In the genomic region with DNA sequence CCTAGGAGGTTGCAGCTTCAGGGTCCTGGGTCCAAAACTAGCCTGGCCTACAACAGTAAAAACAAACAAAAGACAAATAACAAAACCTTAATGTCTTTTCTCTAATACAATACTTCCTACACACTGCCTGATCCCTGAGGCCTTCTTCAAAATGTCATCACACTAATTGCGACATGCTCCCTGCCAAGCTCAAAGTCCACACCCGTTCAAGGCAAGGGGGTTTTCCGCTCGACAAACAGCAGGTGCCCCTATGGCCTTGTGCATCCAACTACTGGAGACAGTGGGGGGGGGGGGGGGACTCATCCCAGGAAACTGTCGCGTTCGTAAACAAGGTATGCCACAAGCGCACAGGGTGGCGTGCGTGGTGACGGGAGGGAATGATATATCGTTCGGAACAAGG, we compare ENCODE assay signal across 8 mouse cellular contexts. TPM values are rescaled to one million over a fixed set of nuclear protein-coding genes. Genes with fewer than 3 reads are reported as not detected.
A peak's percentile ranks its signal among the peaks of the same experiment; 100 is the strongest.
DNase-seq lines count a peak whose midpoint lies in the region; ATAC-seq and TF ChIP-seq lines count a peak whose summit lies in the region.

No protein-coding gene starts in this region.

- H3K79me2 ChIP-seq in heart, adult 2 months (replicated peaks; ENCODE audit: control insufficient read depth, insufficient read depth, low read length), result peaks cover 25% of the 10 kb centered on the region
- peaks cover 49% of the 10 kb centered on the region for H3K79me2 ChIP-seq in CH12.LX (replicated peaks; ENCODE audit: control insufficient read depth, extremely low read depth, insufficient read depth, poor library complexity, severe bottlenecking)

- TF ChIP-seq RAD21 in CH12.LX (IDR thresholded peaks at IDR 0.05; ENCODE audit: low read depth, low read length), result no peak

- H3K9me3 ChIP-seq in CH12.LX (replicated peaks; ENCODE audit: low read length), result no peaks in the 10 kb centered on the region
- H3K9me3 ChIP-seq in forebrain, embryonic 16.5 days (ENCODE audit: control insufficient read depth, low read length), result no peaks in the 10 kb centered on the region
- no peaks in the 10 kb centered on the region for H3K9me3 ChIP-seq in liver, embryonic 13.5 days (replicated peaks)

- in situ Hi-C loops in CH12.LX (cut with MboI; ENCODE audit: low pct_ligation_motif_present, low pct_unique_long_range_greater_than_20kb, low sequenced_read_pairs), result no loop called here

- no peak for TF ChIP-seq EP300 in heart, adult 2 months (IDR thresholded peaks at IDR 0.05; ENCODE audit: insufficient read depth, low read depth, low read length)
- no peak for TF ChIP-seq EP300 in CH12.LX (IDR thresholded peaks at IDR 0.05; ENCODE audit: low read length)

- peak overlapping the region; percentile 99 for H3K27ac ChIP-seq in heart, adult 2 months
- peak overlapping the region; percentile 46; the same call in 1 of the 2 replicates for H3K27ac ChIP-seq in CH12.LX (ENCODE audit: insufficient read depth, low read depth)
- H3K27ac ChIP-seq in forebrain, embryonic 16.5 days (ENCODE audit: low read length), result no peak overlapping the region
- H3K27ac ChIP-seq in liver, embryonic 13.5 days, result peak overlapping the region; percentile 89

- no peaks in the 10 kb centered on the region for H3K27me3 ChIP-seq in heart, adult 2 months (ENCODE audit: control insufficient read depth, insufficient read depth, low read length)
- no peaks in the 10 kb centered on the region for H3K27me3 ChIP-seq in CH12.LX (replicated peaks)
- no peaks in the 10 kb centered on the region for H3K27me3 ChIP-seq in forebrain, embryonic 16.5 days (replicated peaks; ENCODE audit: control insufficient read depth, insufficient read depth, low read length)
- H3K27me3 ChIP-seq in liver, embryonic 13.5 days, result no peaks in the 10 kb centered on the region

- no peak for ATAC-seq in forebrain, embryonic 16.5 days
- ATAC-seq in liver, embryonic 13.5 days (ENCODE audit: low read depth), result 0 out of 2 replicates have a peak, but pooled peaks have one; percentile 11

- TF ChIP-seq CTCF in heart, adult 2 months (IDR thresholded peaks at IDR 0.05), result no peak
- TF ChIP-seq CTCF in CH12.LX (conservative IDR thresholded peaks at IDR 0.05 in 1 of 2, IDR thresholded peaks at IDR 0.05 in 1 of 2; ENCODE audit: low read depth in 2 of 2, low read length in 2 of 2), result no peak

- H3K4me2 ChIP-seq in CH12.LX (ENCODE audit: insufficient read depth, low read depth, poor library complexity, severe bottlenecking), result peak overlapping the region; percentile 72
- peak overlapping the region; percentile 96 for H3K4me2 ChIP-seq in forebrain, embryonic 16.5 days (ENCODE audit: low read length)
- H3K4me2 ChIP-seq in liver, embryonic 13.5 days, result peak overlapping the region; percentile 80

- peak overlapping the region; percentile 98 for H3K9ac ChIP-seq in heart, adult 2 months (ENCODE audit: low read depth, low read length)
- peak overlapping the region; percentile 91 for H3K9ac ChIP-seq in CH12.LX (ENCODE audit: insufficient read depth, low read depth)
- H3K9ac ChIP-seq in forebrain, embryonic 16.5 days (replicated peaks; ENCODE audit: low read depth, low read length), result peak overlapping the region; percentile 94
- H3K9ac ChIP-seq in liver, embryonic 13.5 days, result peak overlapping the region; percentile 97

- H3K4me1 ChIP-seq in heart, adult 2 months (ENCODE audit: control insufficient read depth, insufficient read depth, low read length), result peaks cover 20% of the 10 kb centered on the region
- H3K4me1 ChIP-seq in CH12.LX (ENCODE audit: control insufficient read depth in 1 of 2, insufficient read depth in 2 of 2), result peaks cover 18 to 46% of the 10 kb centered on the region in 2 experiments
- peaks cover 38% of the 10 kb centered on the region for H3K4me1 ChIP-seq in forebrain, embryonic 16.5 days (replicated peaks; ENCODE audit: control insufficient read depth, insufficient read depth, low read length)
- H3K4me1 ChIP-seq in liver, embryonic 13.5 days (replicated peaks), result peaks cover 60% of the 10 kb centered on the region

- peaks cover 5% of the 10 kb centered on the region; the same call in 1 of the 2 replicates for H3K36me3 ChIP-seq in heart, adult 2 months (ENCODE audit: control insufficient read depth, insufficient read depth, low read length)
- H3K36me3 ChIP-seq in CH12.LX (replicated peaks in 1 of 2; ENCODE audit: control insufficient read depth in 1 of 2, insufficient read depth in 1 of 2, low read length in 1 of 2), result peaks cover 0 to 54% of the 10 kb centered on the region in 2 experiments
- H3K36me3 ChIP-seq in forebrain, embryonic 16.5 days (ENCODE audit: control insufficient read depth, insufficient read depth), result no peaks in the 10 kb centered on the region
- H3K36me3 ChIP-seq in liver, embryonic 13.5 days, result peaks cover 10% of the 10 kb centered on the region

- dilution Hi-C loops in CH12.LX (cut with MboI; ENCODE audit: extremely low pct_ligation_motif_present, extremely low pct_unique_long_range_greater_than_20kb, low sequenced_read_pairs), result no loop called here

- no peak for TF ChIP-seq POLR2A in heart, adult 2 months (IDR thresholded peaks at IDR 0.05; ENCODE audit: insufficient read depth, low read depth, low read length)
- TF ChIP-seq POLR2A in CH12.LX (IDR thresholded peaks at IDR 0.05; ENCODE audit: low read depth, low read length), result no peak

- intact Hi-C loops in heart, adult 2 months (cut with DNase I), result loop anchor here (1.0 kb wide), 1 partner anchor 114 kb away; no protein-coding TSS in a partner anchor

- H3K4me3 ChIP-seq in heart, adult 2 months, result peak overlapping the region; percentile 97
- peak overlapping the region; percentile 71 to 98 (median 93) for H3K4me3 ChIP-seq in CH12.LX (replicated peaks in 1 of 3; ENCODE audit: low read depth in 2 of 3, low read length in 2 of 3, poor library complexity in 1 of 3)
- H3K4me3 ChIP-seq in forebrain, embryonic 16.5 days (replicated peaks; ENCODE audit: low read length), result peak overlapping the region; percentile 98
- H3K4me3 ChIP-seq in liver, embryonic 13.5 days (replicated peaks), result peak overlapping the region; percentile 90

- 1% methylated on average over 13 of the region's 13 CpGs for WGBS in heart, adult 2 months
- WGBS in forebrain, embryonic 16.5 days, result under 1% methylated on average over 13 of the region's 13 CpGs
- 1% methylated on average over 13 of the region's 13 CpGs for WGBS in liver, embryonic 13.5 days (ENCODE audit: insufficient replicate concordance)

- DNase-seq in heart, adult 2 months, result no peak
- no peak for DNase-seq in heart, adult 11 months
- no peak for DNase-seq in CH12.LX (ENCODE audit: extremely low read depth)
- no peak for DNase-seq in liver, embryonic 13.5 days
- DNase-seq in c-Kit-positive CD71-positive TER-119-positive erythroid progenitor cells, embryonic 14.5 days (ENCODE audit: low spot score), result no peak
- no peak for DNase-seq in spleen, adult 12 weeks (ENCODE audit: low spot score)
- no peak for DNase-seq in frontal cortex, postnatal 10 days (ENCODE audit: low spot score in 2 of 2)

TF ChIP-seq in CH12.LX, 34 proteins besides CTCF, POLR2A, EP300 and RAD21 (continues in another document):
- TF ChIP-seq GABPA (IDR thresholded peaks at IDR 0.05; ENCODE audit: insufficient replicate concordance, low read depth, low read length) (no peak), MAFK (IDR thresholded peaks at IDR 0.05; ENCODE audit: insufficient replicate concordance, low read length) (no peak), CHD2 (IDR thresholded peaks at IDR 0.05; ENCODE audit: low read length) (no peak), UBTF (IDR thresholded peaks at IDR 0.05; ENCODE audit: low read depth, low read length) (no peak), KAT2A (IDR thresholded peaks at IDR 0.05; ENCODE audit: insufficient replicate concordance, low read length) (no peak)

RNA-seq across cellular contexts. Expression of a gene that starts 0.7 kb away (rescaled TPM):
- total RNA-seq in heart, adult 2 months (2021), result 10 to 100 TPM; 11.6 to 12.3 TPM
- 19.5 and 19.8 TPM in 2 replicates for polyA plus RNA-seq in heart, adult 2 months (2012; rRNA removed)
- 16.5 and 17.7 TPM in 2 replicates for total RNA-seq in CH12.LX (2012; rRNA removed)
- 6.3 and 7.0 TPM in 2 replicates for total RNA-seq in CH12.LX (2014; rRNA removed)
- 31.6 and 41.9 TPM in 2 replicates for polyA plus RNA-seq in CH12.LX (2012; ENCODE audit: insufficient read length, low read depth)
- 28.1 and 30.3 TPM in 2 replicates for polyA plus RNA-seq in forebrain, embryonic 16.5 days (2015; fragmentation: Nextera tagmentation; extraction: Ambion mirVana)
- polyA plus RNA-seq in liver, embryonic 13.5 days (2015; fragmentation: Nextera tagmentation; extraction: Ambion mirVana), result 13.4 and 13.8 TPM in 2 replicates

RNA-seq across cellular contexts. Expression of a gene that starts 16.5 kb away (rescaled TPM):
- total RNA-seq in heart, adult 2 months (2021), result 1 to 10 TPM; 4.0 to 4.4 TPM
- 3.6 and 5.5 TPM in 2 replicates for polyA plus RNA-seq in heart, adult 2 months (2012; rRNA removed)
- 84.8 and 94.0 TPM in 2 replicates for total RNA-seq in CH12.LX (2012; rRNA removed)
- 14.1 and 14.5 TPM in 2 replicates for total RNA-seq in CH12.LX (2014; rRNA removed)
- polyA plus RNA-seq in CH12.LX (2012; ENCODE audit: insufficient read length, low read depth), result 30.9 and 38.2 TPM in 2 replicates
- polyA plus RNA-seq in forebrain, embryonic 16.5 days (2015; fragmentation: Nextera tagmentation; extraction: Ambion mirVana), result 9.2 and 10.1 TPM in 2 replicates
- polyA plus RNA-seq in liver, embryonic 13.5 days (2015; fragmentation: Nextera tagmentation; extraction: Ambion mirVana), result 13.4 and 14.1 TPM in 2 replicates

RNA-seq across cellular contexts. Expression of a gene that starts 21.7 kb away (rescaled TPM):
- not detected for total RNA-seq in heart, adult 2 months (2021)
- 0.39 and 0.50 TPM in 2 replicates for polyA plus RNA-seq in heart, adult 2 months (2012; rRNA removed)
- total RNA-seq in CH12.LX (2012; rRNA removed), result 0.08 and 0.21 TPM in 2 replicates
- total RNA-seq in CH12.LX (2014; rRNA removed), result 0.14 and 0.21 TPM in 2 replicates
- 0.11 and 0.27 TPM in 2 replicates for polyA plus RNA-seq in CH12.LX (2012; ENCODE audit: insufficient read length, low read depth)
- polyA plus RNA-seq in forebrain, embryonic 16.5 days (2015; fragmentation: Nextera tagmentation; extraction: Ambion mirVana), result 0.16 and 0.23 TPM in 2 replicates
- polyA plus RNA-seq in liver, embryonic 13.5 days (2015; fragmentation: Nextera tagmentation; extraction: Ambion mirVana), result 0.02 and 0.03 TPM in 2 replicates

RNA-seq across cellular contexts. Expression of a gene that starts 29.5 kb away (rescaled TPM):
- total RNA-seq in heart, adult 2 months (2021), result 10 to 100 TPM; 40.2 to 46.9 TPM
- 67.3 and 80.0 TPM in 2 replicates for polyA plus RNA-seq in heart, adult 2 months (2012; rRNA removed)
- total RNA-seq in CH12.LX (2012; rRNA removed) (49.1 and 52.8 TPM in 2 replicates), CH12.LX (2014; rRNA removed) (28.0 and 37.2 TPM in 2 replicates)
- 44.6 and 48.0 TPM in 2 replicates for polyA plus RNA-seq in CH12.LX (2012; ENCODE audit: insufficient read length, low read depth)
- polyA plus RNA-seq in forebrain, embryonic 16.5 days (2015; fragmentation: Nextera tagmentation; extraction: Ambion mirVana), result 92.2 and 93.1 TPM in 2 replicates
- polyA plus RNA-seq in liver, embryonic 13.5 days (2015; fragmentation: Nextera tagmentation; extraction: Ambion mirVana), result 45.1 and 51.7 TPM in 2 replicates

RNA-seq across cellular contexts. Expression of a gene that starts 42.1 kb away (rescaled TPM):
- total RNA-seq in heart, adult 2 months (2021), result 10 to 100 TPM; 20.8 to 26.9 TPM
- polyA plus RNA-seq in heart, adult 2 months (2012; rRNA removed), result 58.9 and 60.5 TPM in 2 replicates
- 33.2 and 33.9 TPM in 2 replicates for total RNA-seq in CH12.LX (2012; rRNA removed)
- total RNA-seq in CH12.LX (2014; rRNA removed), result 17.8 and 18.5 TPM in 2 replicates
- 81.2 and 89.9 TPM in 2 replicates for polyA plus RNA-seq in CH12.LX (2012; ENCODE audit: insufficient read length, low read depth)
- polyA plus RNA-seq in forebrain, embryonic 16.5 days (2015; fragmentation: Nextera tagmentation; extraction: Ambion mirVana), result 69.9 and 77.2 TPM in 2 replicates
- polyA plus RNA-seq in liver, embryonic 13.5 days (2015; fragmentation: Nextera tagmentation; extraction: Ambion mirVana), result 52.0 and 54.6 TPM in 2 replicates
